Mouse (Mus musculus): ENCODE measurements around the gene Hgd.
A peak's percentile ranks its signal among the peaks of the same experiment; 100 is the strongest.

The Hgd gene

GRCm38 (mm10) chr16:37579994-37580393, at the start of gene Hgd:
Gene Hgd, plus strand, starts transcription at chr16:37580153.
- TF ChIP-seq GATA4 (IDR thresholded peaks at IDR 0.05; ENCODE audit: insufficient replicate concordance, low read length), result no peak

- TF ChIP-seq GATA4 (IDR thresholded peaks at IDR 0.05; ENCODE audit: insufficient replicate concordance, low read length), result no peak
Observed at GRCm38 (mm10) chr16:37530170-37530569, 49.8 kb upstream of the Hgd start.

DNA sequence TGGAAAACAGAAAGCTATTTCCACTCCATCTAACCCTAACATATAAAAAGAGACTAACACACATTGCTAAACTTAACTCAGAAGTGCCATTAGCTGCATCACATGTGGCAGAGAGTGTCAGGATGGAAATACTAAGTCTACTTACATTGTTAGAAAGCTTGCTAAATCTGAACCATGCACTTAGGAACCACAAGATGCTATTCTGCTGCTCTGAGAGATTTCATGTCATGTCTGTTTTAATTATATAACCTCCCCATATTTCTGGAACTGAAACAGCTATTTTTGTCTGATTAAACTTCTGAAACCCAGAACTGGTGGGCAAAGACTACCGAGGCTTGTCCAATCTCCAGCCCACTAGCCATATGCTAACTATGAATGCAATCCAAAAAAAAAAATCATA, 47.9 kb upstream of the Hgd start:
- TF ChIP-seq GATA4 (IDR thresholded peaks at IDR 0.05; ENCODE audit: insufficient replicate concordance, low read length), result no peak

DNA sequence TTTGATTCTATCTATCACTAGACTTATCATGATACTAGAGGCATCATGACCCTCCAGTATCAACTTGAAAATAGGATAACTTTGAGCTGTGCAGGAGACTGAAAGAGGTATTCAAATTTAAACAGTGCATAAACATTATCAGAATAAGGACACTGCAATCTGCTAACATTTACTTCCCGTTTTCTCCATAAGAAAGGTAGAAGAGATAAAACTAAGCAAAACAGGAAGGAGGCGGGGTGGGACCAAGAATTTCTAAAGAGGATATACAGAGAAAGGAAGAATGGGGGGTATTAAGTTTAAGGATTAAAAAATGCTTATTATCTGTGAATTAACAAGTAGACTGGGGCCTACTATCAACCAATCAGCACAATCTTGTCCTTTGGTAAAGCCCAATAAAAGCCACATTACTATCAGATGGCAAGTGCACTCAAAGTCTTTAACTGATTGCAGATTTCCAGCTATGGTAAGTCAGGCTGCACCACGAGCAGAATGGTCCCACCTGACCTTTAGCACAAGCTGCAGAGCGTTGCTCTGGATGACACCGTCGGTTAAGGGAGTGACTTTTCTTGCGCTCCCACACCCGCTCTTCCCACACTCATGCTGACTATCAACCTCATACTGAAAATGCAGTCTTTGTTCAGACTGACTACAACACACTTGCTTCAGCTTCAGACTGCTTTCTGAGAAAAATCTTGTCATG, 46.4 kb upstream of the Hgd start:
- TF ChIP-seq GATA4 (IDR thresholded peaks at IDR 0.05; ENCODE audit: insufficient replicate concordance, low read length), result no peak

DNA sequence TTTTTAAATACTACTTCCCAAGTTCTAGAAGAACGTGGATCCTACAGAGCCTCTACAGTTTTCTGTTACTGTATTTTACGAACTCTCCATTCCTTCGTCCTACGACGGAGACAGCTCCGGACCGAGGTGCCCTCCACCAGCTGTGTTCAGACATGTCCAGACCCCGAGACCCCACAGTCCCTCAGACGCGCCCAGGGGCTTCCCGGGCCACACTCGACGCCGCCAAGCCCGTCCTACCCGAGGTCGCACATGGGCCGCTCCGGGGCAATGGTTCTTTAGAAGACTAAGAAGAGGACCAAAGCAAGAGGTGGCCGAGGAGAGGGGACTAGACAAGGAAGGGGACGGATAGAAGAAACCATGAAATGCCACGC, 40.7 kb upstream of the Hgd start:
- TF ChIP-seq GATA4 (IDR thresholded peaks at IDR 0.05; ENCODE audit: insufficient replicate concordance, low read length), result no peak

DNA sequence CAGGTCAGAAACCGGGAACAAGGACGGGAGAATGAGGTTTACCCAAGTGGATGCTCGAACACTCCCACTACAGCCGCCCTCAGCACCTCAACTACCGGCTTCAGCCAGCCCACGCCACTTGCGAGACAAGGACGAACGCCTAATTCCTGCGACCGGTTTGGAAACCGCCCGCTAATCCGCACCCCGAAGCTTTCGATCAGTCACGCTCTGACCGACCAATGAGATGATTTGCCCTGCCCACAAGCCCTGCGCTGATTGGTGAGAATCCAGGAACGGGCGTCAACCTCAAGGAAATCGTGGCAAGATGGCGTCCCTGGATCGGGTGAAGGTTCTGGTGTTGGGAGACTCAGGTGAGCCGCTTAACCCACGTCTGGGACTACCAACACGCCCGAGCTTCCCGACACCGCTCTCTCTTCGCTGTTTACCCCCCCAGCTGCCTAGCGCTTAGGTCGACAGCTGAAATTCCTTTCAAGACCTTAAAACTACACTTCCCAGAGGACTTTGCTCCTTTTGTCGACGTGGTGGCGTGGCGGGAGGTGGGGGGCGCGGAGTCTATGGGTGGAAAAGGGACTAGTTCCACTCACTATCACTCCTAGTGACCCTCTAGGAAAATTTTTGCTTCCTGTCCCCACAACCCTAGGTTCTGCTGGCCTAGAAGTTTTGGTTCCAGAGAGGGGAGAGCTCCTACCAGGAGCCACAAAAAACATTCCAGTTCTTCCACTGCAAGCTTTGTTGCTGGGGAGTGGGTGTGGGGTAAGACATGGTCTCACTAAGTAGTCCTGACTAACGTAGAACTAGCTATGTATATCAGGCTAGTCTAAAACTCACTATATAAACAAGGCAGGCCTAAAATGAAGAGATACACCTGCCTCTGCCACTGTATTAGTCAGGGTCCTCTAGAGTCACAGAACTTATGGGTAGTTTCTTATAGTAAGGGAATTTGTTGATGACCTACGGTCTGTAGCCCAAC, 40.1 kb upstream of the Hgd start, which contains the start of the genes Gtf2e1 and Rabl3:
Gene Gtf2e1, minus strand, starts transcription at position 179 of the 970 bp plus-strand sequence.
Gene Rabl3, plus strand, starts transcription at position 275 of the 970 bp plus-strand sequence.
- peak; percentile 32; the same call in 1 of the 2 replicates for TF ChIP-seq GATA4 (IDR thresholded peaks at IDR 0.05; ENCODE audit: insufficient replicate concordance, low read length)

GRCm38 (mm10) chr16:37540776-37541175, 39.2 kb upstream of the Hgd start:
- TF ChIP-seq GATA4 (IDR thresholded peaks at IDR 0.05; ENCODE audit: insufficient replicate concordance, low read length), result no peak

GRCm38 (mm10) chr16:37546312-37546711, 33.6 kb upstream of the Hgd start:
- TF ChIP-seq GATA4 (IDR thresholded peaks at IDR 0.05; ENCODE audit: insufficient replicate concordance, low read length), result no peak

DNA sequence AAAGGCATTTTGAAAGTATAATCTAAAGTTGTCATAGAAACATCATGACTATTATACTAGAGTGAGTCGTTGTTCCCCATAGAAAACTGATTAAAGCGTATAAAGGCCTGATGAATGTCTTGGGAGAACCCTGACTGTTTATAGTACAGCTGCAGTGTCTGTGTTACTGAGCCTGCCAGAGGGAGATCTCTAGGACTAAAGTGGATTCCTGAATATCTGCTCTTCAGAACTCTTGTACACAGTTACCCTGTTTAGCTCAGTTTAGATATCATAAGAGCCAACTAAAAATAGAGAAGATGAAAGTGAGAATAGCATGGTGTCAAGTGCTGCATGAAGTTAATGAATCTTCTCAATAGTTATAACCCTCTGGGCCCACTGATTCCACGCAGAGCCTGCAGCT, 29.7 kb upstream of the Hgd start:
- TF ChIP-seq GATA4 (IDR thresholded peaks at IDR 0.05; ENCODE audit: insufficient replicate concordance, low read length), result no peak

GRCm38 (mm10) chr16:37550981-37551380, 29.0 kb upstream of the Hgd start:
- TF ChIP-seq GATA4 (IDR thresholded peaks at IDR 0.05; ENCODE audit: insufficient replicate concordance, low read length), result no peak

- TF ChIP-seq GATA4 (IDR thresholded peaks at IDR 0.05; ENCODE audit: insufficient replicate concordance, low read length), result no peak
Observed at GRCm38 (mm10) chr16:37552824-37553223, 27.1 kb upstream of the Hgd start.

DNA sequence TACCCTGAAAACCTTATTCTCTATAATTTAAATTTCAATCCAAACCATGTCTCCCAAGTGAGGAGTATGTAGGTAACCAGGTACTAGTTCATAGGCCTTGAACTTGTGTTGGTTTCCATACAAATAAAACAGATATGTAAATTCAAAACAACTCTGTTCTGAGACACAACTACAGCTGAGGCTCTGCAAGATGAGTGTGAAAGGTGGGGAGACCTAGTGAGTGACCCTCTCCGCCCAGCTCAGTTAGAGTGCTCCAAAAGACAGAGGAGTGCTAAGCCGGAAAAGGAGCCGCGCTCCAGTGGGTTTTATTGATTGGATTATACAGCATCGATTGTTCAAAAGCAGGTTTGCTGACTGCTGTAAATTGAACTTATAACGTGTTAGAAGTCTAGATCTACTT, 17.5 kb upstream of the Hgd start:
- no peak for TF ChIP-seq GATA4 (IDR thresholded peaks at IDR 0.05; ENCODE audit: insufficient replicate concordance, low read length)

GRCm38 (mm10) chr16:37562961-37563360, 17.0 kb upstream of the Hgd start:
- no peak for TF ChIP-seq GATA4 (IDR thresholded peaks at IDR 0.05; ENCODE audit: insufficient replicate concordance, low read length)

DNA sequence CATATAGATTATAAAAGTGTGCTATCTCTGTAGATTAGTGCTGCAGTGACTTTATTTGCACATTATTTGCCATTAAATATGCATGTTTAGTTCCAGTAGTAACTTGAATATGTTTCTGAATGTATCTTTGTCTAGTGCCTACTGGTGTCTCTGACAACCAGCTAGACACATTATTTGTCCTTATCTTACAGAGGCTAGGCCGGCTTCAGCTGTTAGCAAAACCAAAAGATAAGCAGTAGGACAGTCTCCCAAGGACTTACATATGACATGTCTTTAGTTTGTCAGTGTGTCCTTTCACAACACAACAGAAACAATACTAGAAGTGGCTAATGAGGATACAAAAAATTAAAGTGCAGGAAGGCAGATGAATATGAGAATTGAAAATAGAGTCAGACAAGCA, 14.8 kb upstream of the Hgd start:
- TF ChIP-seq GATA4 (IDR thresholded peaks at IDR 0.05; ENCODE audit: insufficient replicate concordance, low read length), result no peak

DNA sequence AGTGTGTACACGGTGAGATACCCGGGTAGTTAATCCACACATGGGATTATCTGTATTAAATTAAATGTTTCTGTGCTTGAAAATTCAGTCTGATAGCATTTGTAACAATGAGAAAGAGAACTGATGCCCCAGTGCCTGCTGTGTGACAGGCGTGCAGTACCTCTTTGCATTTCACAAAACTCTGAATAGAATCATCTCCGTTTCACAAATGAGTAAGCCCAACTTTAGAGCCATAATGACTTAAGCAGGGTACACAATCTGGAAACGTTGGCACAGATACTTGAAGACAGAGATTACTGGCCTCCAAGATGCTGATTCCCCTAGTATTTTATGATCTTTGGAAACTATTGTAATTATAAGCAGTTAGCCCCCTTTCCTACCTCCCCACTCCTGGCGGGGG, 13.8 kb upstream of the Hgd start:
- no peak for TF ChIP-seq GATA4 (IDR thresholded peaks at IDR 0.05; ENCODE audit: insufficient replicate concordance, low read length)

Measured in liver, adult (tissue).